Mouse (Mus musculus): ENCODE measurements around the gene Nlrp4e.
"Not testable (repeated sequence)": the region's sequence is repeated elsewhere in the genome, so short reads cannot be mapped to it uniquely, and the experiment has no call there.

Gene Nlrp4e

DNA sequence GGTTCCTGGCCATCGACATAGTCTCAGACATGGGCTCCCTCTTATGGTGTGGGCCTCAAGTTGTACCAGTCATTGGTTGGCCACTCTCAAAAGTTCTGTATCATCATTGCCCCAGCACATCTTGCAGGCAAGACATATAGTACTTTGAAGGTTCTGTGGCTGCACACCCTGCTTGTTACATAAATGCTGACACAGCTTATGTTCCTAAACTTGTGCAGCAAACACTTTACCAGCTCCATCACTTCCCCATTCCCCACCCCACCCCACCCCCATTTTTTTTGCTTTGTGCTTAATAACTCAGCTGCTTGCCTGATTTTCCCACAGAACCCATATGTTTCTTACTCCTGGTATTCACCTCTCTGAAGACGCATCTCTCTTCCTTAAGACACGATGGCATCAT is at the start of gene Nlrp4e:
Gene Nlrp4e, plus strand, starts transcription at position 301 of the 400 bp plus-strand sequence.
- not testable (repeated sequence) for DNase-seq

DNA sequence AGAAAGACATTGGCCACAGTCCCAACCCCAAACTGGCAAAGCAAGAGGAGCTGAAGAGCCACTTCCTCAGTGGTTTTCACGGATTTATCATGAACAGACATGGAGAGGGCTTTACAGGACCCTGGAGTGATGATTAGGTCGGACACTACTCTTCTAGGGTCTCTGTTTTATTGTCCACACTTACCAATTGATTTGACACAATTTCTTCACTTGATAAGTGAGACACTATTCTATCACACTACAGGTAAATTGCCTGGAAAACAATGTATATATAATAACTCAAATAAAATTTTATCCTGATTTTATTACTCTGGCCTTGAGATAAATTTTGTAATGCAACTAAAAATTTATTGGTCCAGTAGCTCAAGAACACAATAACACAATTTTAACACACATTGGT is 49.4 kb upstream of the Nlrp4e start, which contains the start of gene Vmn1r166:
Gene Vmn1r166, minus strand, starts transcription at position 101 of the 400 bp plus-strand sequence.
- DNase-seq, result not testable (repeated sequence)

DNA sequence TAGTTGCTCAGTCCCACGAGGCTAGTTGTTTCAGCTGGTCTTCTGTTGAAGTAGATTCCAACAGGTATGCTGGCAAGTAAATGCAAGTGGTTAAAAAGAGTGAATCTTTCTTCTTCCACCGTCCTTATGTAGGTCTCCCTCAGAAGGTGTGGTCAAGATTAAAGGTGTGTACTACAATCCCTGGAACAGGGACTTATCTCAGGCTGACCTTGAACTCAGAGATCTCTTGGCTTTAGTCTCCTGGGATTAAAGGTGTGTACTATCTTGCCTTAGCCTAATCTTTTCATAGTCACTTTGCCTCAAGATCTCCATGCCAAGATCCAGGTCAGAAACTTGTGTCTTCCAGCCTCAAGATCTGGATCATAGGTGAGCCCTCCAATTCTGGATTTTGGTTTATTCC is 22.2 kb upstream of the Nlrp4e start, which contains the start of gene Gm6902:
Gene Gm6902, minus strand, starts transcription at position 101 of the 400 bp plus-strand sequence.
- DNase-seq, result not testable (repeated sequence)

DNA sequence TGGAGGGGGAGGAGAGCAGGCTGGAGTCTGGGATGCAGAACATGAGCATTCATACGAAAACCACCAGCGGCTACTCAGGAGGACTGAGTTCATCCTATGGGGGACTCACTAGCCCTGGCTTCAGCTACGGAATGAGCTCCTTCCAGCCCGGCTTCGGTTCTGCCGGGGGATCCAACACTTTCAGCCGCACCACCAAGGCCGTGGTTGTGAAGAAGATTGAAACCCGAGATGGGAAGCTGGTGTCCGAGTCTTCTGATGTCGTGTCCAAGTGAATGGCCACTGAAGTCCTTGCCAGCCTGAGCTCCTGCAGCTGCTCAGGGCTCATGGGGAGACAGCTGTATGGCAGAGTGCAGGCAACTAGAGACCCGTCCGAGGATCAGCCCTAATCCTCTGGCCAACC is 57.3 kb downstream of the Nlrp4e start:
- DNase-seq, result not testable (repeated sequence)

DNA sequence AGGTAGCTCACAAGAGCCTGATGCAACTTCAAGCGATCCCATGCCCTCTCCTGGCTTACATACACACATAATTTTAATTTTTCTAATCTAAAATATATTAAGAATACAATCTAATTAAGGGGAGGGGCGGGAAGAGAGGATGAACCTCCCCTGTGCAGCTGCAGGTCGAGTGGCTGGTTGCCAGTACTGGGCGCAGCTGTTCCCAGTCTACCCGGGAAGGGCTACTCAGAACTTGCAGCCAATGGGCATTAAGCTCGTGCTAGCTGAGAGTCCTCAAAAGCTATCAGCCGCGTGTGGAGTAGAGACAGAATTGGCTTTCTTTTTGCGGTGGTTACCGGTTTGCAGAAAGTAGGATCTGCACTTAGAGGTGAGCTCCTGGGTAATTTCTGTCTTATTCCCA is 84.6 kb downstream of the Nlrp4e start, which contains the start of gene Nlrp5:
Gene Nlrp5, plus strand, starts transcription at position 301 of the 400 bp plus-strand sequence.
- no peak for DNase-seq
